Mouse (Mus musculus): ENCODE results near the gene Arhgef3. TPM values are rescaled to one million over a fixed set of nuclear protein-coding genes. Genes with fewer than 3 reads are reported as not detected.

The Arhgef3 gene
- polyA plus RNA-seq, 1 experiment, result 17.0 TPM

DNA sequence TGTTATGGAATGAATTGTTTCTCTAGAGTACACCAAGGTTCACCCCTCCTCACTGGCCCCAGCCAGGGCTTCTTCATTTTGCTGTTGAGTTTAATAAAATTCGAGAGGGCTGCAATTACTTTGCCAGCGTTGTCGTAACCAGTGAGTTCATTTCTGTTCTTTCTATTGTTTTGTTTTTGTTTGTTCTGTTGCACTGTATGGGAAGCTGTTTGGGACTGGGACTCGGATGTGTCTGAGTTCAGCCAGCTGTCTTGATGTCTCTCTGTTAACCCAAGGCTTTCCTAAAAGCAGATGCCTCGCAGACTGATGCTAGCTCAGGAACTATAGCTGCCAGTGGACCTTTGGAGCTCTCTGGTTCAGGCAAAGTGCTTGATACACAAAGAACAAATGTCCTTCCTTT, 237.8 kb downstream of the Arhgef3 start:
- H3K4me3 ChIP-seq (ENCODE audit: control insufficient read depth, insufficient read depth, low read length), result no peak overlapping the region
- H3K4me1 ChIP-seq (replicated peaks; ENCODE audit: control insufficient read depth, insufficient read depth, low read length), result peaks cover 38% of the 10 kb centered on the region
- H3K27ac ChIP-seq (ENCODE audit: control insufficient read depth, insufficient read depth, low read length), result no peak overlapping the region
- H3K36me3 ChIP-seq (ENCODE audit: control insufficient read depth, insufficient read depth, low read length), result no peaks in the 10 kb centered on the region
- no peak for DNase-seq
- no peak for TF ChIP-seq POLR2A (IDR thresholded peaks at IDR 0.05; ENCODE audit: control insufficient read depth, extremely low read depth, insufficient read depth, low read length, poor library complexity)
- no peak for TF ChIP-seq CTCF (IDR thresholded peaks at IDR 0.05; ENCODE audit: borderline replicate concordance, control insufficient read depth, extremely low read depth, insufficient read depth, low read length, poor library complexity)
- 91% methylated on average over 5 of the region's 5 CpGs for WGBS
- no peaks in the 10 kb centered on the region for H3K27me3 ChIP-seq (ENCODE audit: control insufficient read depth, insufficient read depth, low read length)

DNA sequence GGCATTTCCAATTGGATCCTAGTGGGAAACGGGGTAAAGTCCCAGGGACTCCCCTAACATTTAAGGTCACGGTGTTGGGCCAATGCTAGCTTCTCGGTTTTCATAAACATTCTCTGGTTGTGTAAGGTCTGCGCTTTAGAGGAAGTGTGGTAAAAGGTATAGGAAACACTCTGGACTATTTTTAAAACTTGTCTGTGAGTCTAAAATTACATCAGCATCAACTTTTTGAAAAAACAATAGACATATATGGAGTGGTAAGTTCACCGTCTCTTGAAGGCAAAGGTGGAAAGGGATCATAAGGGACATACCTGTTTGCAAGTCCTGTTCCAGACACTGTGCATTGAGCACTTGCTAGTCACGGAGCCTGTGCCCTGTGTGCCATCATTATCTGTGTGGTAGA, 240.5 kb downstream of the Arhgef3 start:
- peaks cover 40% of the 10 kb centered on the region for H3K4me1 ChIP-seq (replicated peaks; ENCODE audit: control insufficient read depth, insufficient read depth, low read length)
- peak overlapping the region; percentile 91 for H3K27ac ChIP-seq (ENCODE audit: control insufficient read depth, insufficient read depth, low read length)

DNA sequence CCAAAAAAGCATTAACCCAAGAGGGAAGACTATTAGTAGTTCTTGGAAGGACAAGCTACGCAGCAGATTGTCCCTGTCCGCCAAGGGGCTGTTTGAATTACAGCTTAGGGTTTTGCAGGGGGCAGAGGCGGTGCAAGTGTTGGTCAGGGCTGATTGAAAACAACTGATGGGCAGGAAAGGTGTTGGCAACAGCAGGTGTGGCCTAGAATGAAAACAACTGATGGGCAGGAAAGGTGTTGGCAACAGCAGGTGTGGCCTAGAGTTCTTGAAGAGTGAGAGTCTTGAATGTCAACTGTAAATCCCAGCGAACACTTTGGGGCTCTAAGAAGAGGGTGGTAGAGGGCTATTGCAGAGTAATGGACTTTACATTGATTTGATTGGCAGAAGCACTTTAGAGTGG, 241.2 kb downstream of the Arhgef3 start:
- Histone ChIP-seq H3K4me3 (ENCODE audit: control insufficient read depth, insufficient read depth, low read length) (no peak overlapping the region), H3K36me3 (ENCODE audit: control insufficient read depth, insufficient read depth, low read length) (no peaks in the 10 kb centered on the region), H3K27ac (ENCODE audit: control insufficient read depth, insufficient read depth, low read length) (peak overlapping the region; percentile 91), H3K27me3 (ENCODE audit: control insufficient read depth, insufficient read depth, low read length) (no peaks in the 10 kb centered on the region), H3K4me1 (replicated peaks; ENCODE audit: control insufficient read depth, insufficient read depth, low read length) (peaks cover 34% of the 10 kb centered on the region)
- no peak for TF ChIP-seq CTCF (IDR thresholded peaks at IDR 0.05; ENCODE audit: borderline replicate concordance, control insufficient read depth, extremely low read depth, insufficient read depth, low read length, poor library complexity)
- TF ChIP-seq POLR2A (IDR thresholded peaks at IDR 0.05; ENCODE audit: control insufficient read depth, extremely low read depth, insufficient read depth, low read length, poor library complexity), result no peak
- 91% methylated on average over 4 of the region's 4 CpGs for WGBS
- DNase-seq, result no peak

More for the DNA sequence above, 240.5 kb downstream of the Arhgef3 start:
- no peak overlapping the region for H3K4me3 ChIP-seq (ENCODE audit: control insufficient read depth, insufficient read depth, low read length)
- H3K27me3 ChIP-seq (ENCODE audit: control insufficient read depth, insufficient read depth, low read length), result no peaks in the 10 kb centered on the region
- WGBS, result 35% methylated on average over 6 of the region's 6 CpGs
- no peak for TF ChIP-seq CTCF (IDR thresholded peaks at IDR 0.05; ENCODE audit: borderline replicate concordance, control insufficient read depth, extremely low read depth, insufficient read depth, low read length, poor library complexity)
- TF ChIP-seq POLR2A (IDR thresholded peaks at IDR 0.05; ENCODE audit: control insufficient read depth, extremely low read depth, insufficient read depth, low read length, poor library complexity), result no peak
- DNase-seq, result no peak
- H3K36me3 ChIP-seq (ENCODE audit: control insufficient read depth, insufficient read depth, low read length), result no peaks in the 10 kb centered on the region

DNA sequence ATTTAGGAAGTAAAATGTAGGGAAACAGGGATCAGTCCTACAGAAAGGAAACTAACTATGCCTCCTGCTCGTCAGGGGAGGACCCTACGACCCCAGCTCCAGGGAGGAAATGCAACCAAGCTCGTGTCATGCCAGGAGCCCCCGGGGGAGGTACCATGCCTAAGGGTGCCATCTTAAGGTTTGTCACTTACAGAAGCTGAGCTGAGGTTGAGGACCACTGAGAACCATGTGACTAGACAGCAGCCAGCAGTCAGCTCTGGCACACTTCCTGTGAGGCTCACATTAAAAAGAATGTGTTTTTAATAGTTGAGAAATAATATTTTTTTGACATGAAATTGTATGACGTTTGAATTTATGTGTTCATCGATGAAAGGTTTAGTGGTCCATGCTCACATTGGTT, 242.4 kb downstream of the Arhgef3 start:
- H3K4me1 ChIP-seq (replicated peaks; ENCODE audit: control insufficient read depth, insufficient read depth, low read length), result peaks cover 30% of the 10 kb centered on the region
- no peaks in the 10 kb centered on the region for H3K36me3 ChIP-seq (ENCODE audit: control insufficient read depth, insufficient read depth, low read length)
- WGBS, result 39% methylated on average over 6 of the region's 6 CpGs
- DNase-seq, result no peak
- TF ChIP-seq POLR2A (IDR thresholded peaks at IDR 0.05; ENCODE audit: control insufficient read depth, extremely low read depth, insufficient read depth, low read length, poor library complexity) (no peak), CTCF (IDR thresholded peaks at IDR 0.05; ENCODE audit: borderline replicate concordance, control insufficient read depth, extremely low read depth, insufficient read depth, low read length, poor library complexity) (no peak)
- no peaks in the 10 kb centered on the region for H3K27me3 ChIP-seq (ENCODE audit: control insufficient read depth, insufficient read depth, low read length)
- no peak overlapping the region for H3K4me3 ChIP-seq (ENCODE audit: control insufficient read depth, insufficient read depth, low read length)
- no peak overlapping the region for H3K27ac ChIP-seq (ENCODE audit: control insufficient read depth, insufficient read depth, low read length)

DNA sequence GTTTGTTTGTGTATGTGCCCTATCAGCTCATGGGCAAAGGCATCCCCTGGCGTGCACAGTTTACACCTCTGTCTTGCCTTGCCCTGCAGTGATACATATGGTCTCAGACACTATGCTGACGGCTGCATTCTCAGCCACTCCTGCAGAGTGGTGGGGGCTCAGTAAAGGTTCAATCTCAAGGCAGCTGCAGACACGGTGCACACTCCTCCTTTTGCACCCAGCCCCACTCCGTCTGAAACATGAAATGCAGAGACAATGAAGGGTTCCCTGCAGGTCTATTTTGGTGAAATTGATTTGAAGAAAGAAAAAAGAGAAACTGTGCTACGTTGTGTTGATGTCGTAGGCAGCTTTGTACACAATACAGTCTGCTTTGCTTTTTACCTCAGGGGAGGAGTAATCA, 243.5 kb downstream of the Arhgef3 start:
- H3K27me3 ChIP-seq (ENCODE audit: control insufficient read depth, insufficient read depth, low read length), result no peaks in the 10 kb centered on the region
- H3K4me3 ChIP-seq (ENCODE audit: control insufficient read depth, insufficient read depth, low read length), result no peak overlapping the region
- no peak overlapping the region for H3K27ac ChIP-seq (ENCODE audit: control insufficient read depth, insufficient read depth, low read length)
- peaks cover 24% of the 10 kb centered on the region for H3K4me1 ChIP-seq (replicated peaks; ENCODE audit: control insufficient read depth, insufficient read depth, low read length)
- H3K36me3 ChIP-seq (ENCODE audit: control insufficient read depth, insufficient read depth, low read length), result no peaks in the 10 kb centered on the region
- WGBS, result 84% methylated on average over 6 of the region's 6 CpGs
- no peak for DNase-seq
- TF ChIP-seq CTCF (IDR thresholded peaks at IDR 0.05; ENCODE audit: borderline replicate concordance, control insufficient read depth, extremely low read depth, insufficient read depth, low read length, poor library complexity) (no peak), POLR2A (IDR thresholded peaks at IDR 0.05; ENCODE audit: control insufficient read depth, extremely low read depth, insufficient read depth, low read length, poor library complexity) (no peak)

DNA sequence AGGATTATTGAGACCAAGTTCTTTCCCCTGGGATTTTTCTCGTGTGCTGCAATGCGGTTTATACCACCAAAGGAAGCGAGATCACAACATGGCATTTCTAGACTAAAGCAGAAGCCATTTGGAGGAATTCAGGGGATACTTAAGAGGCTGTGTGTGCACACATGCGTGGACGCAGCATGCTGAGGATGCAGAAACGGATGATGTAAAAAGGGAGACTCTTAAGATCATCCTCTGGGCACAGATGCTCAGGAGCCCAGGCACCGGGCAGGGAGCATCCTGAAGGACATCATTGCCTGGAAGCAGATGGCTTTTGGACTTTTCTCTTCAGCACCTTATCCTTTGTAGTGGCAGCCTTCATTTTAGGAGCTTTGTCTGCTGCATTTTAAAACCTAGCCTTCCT, 246.2 kb downstream of the Arhgef3 start:
- H3K4me1 ChIP-seq (replicated peaks; ENCODE audit: control insufficient read depth, insufficient read depth, low read length), result peaks cover 15% of the 10 kb centered on the region
- H3K36me3 ChIP-seq (ENCODE audit: control insufficient read depth, insufficient read depth, low read length), result no peaks in the 10 kb centered on the region
- WGBS, result 92% methylated on average over 7 of the region's 7 CpGs
- no peaks in the 10 kb centered on the region for H3K27me3 ChIP-seq (ENCODE audit: control insufficient read depth, insufficient read depth, low read length)
- H3K4me3 ChIP-seq (ENCODE audit: control insufficient read depth, insufficient read depth, low read length), result no peak overlapping the region
- H3K27ac ChIP-seq (ENCODE audit: control insufficient read depth, insufficient read depth, low read length), result no peak overlapping the region
- DNase-seq, result no peak
- TF ChIP-seq CTCF (IDR thresholded peaks at IDR 0.05; ENCODE audit: borderline replicate concordance, control insufficient read depth, extremely low read depth, insufficient read depth, low read length, poor library complexity) (no peak), POLR2A (IDR thresholded peaks at IDR 0.05; ENCODE audit: control insufficient read depth, extremely low read depth, insufficient read depth, low read length, poor library complexity) (no peak)

DNA sequence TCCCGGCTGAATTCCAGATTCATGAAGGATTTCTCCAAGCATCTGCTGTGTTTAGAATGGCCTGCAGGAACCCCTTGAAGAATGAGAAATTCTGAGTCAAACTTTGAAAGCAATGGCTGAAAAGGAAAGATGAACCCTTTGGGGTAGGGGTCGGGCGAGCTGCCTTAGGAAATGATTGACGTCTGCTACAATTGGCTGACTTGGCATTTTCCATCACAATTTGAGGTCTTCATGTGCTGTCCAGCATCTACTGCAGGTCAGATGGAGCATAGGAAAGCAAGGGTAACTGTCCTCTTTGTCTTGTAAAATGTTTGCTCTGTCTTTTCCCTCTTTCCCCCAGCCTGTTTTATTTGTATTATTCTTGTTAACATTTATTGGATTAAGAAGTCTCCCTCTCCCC, 246.8 kb downstream of the Arhgef3 start:
- H3K4me1 ChIP-seq (replicated peaks; ENCODE audit: control insufficient read depth, insufficient read depth, low read length), result peaks cover 10% of the 10 kb centered on the region
- H3K4me3 ChIP-seq (ENCODE audit: control insufficient read depth, insufficient read depth, low read length), result no peak overlapping the region

More for the DNA sequence above, 246.8 kb downstream of the Arhgef3 start:
- no peak for DNase-seq
- TF ChIP-seq POLR2A (IDR thresholded peaks at IDR 0.05; ENCODE audit: control insufficient read depth, extremely low read depth, insufficient read depth, low read length, poor library complexity) (no peak), CTCF (IDR thresholded peaks at IDR 0.05; ENCODE audit: borderline replicate concordance, control insufficient read depth, extremely low read depth, insufficient read depth, low read length, poor library complexity) (no peak)
- no peaks in the 10 kb centered on the region for H3K27me3 ChIP-seq (ENCODE audit: control insufficient read depth, insufficient read depth, low read length)
- 88% methylated on average over 4 of the region's 4 CpGs for WGBS
- no peaks in the 10 kb centered on the region for H3K36me3 ChIP-seq (ENCODE audit: control insufficient read depth, insufficient read depth, low read length)
- H3K27ac ChIP-seq (ENCODE audit: control insufficient read depth, insufficient read depth, low read length), result no peak overlapping the region

Measured in thymus, adult 2 months (tissue).